Mouse (Mus musculus): Measurements from ENCODE around the gene Lysmd1.

DNA sequence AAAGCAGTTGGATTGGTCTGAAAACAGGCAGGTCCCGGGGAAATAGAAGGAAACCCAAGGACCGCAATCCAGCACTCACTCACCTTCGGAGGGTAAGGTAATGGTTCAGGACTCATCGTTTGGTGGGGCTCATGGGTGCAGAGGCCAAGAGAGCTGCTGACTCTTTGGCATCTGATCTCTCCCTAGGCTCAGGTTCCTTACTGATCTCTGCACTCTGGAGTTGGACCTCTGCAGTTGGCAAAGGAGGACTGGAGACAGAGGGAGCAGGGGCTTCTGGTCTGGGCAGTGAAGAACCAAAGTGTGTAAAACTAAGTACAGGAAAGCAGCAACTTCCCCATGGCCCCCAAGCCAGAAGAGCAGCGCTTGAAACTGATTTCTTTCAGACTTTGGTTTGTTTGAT is 3.8 kb upstream of the Lysmd1 start:
- TF ChIP-seq POLR2A (IDR thresholded peaks at IDR 0.05; ENCODE audit: insufficient read length, low read depth) (no peak), POLR2AphosphoS2 (IDR thresholded peaks at IDR 0.05; ENCODE audit: insufficient read length, low read depth) (no peak), MAX (IDR thresholded peaks at IDR 0.05; ENCODE audit: low read depth) (no peak), TCF3 (IDR thresholded peaks at IDR 0.05; ENCODE audit: insufficient read length, low read depth) (no peak)
